Mouse (Mus musculus): ENCODE results near the gene Nxn.

GRCm38 (mm10) chr11:76290367-76290766 is 108.6 kb downstream of the Nxn start:
- TF ChIP-seq POLR2A (IDR thresholded peaks at IDR 0.05; ENCODE audit: control insufficient read depth, extremely low read depth, insufficient read depth, low read length, poor library complexity): no peak
- no peak for TF ChIP-seq CTCF (IDR thresholded peaks at IDR 0.05; ENCODE audit: borderline replicate concordance, control insufficient read depth, extremely low read depth, insufficient read depth, low read length, poor library complexity)

All from thymus, adult 2 months (tissue).